Mouse (Mus musculus) thymus, postnatal 0 days (tissue): ENCODE measurements around the gene Ank. TPM values are rescaled to one million over a fixed set of nuclear protein-coding genes. Genes with fewer than 3 reads are reported as not detected.

Experiments used
- DNase-seq: peaks from one replicate; pipeline ENCODE4 v3.0.0-alpha.2; 2015; ENCODE audit warnings: low spot score
- polyA plus RNA-seq: library from polyadenylated mRNA; unstranded; fragments of >200 nt; fragmentation: Nextera tagmentation; extraction: Ambion mirVana; gene quantifications from 2 replicates; pipeline ENCODE4 v1.2.1, GENCODE M21; 2015

Gene Ank
- polyA plus RNA-seq, 1 experiment from 2014 or later: 3.6 TPM

GRCm38 (mm10) chr15:27596463-27597140, 130.1 kb downstream of the Ank start:
- peak; percentile 84 for DNase-seq

- no peak for DNase-seq
Observed at GRCm38 (mm10) chr15:27597516-27597915, 131.0 kb downstream of the Ank start.

GRCm38 (mm10) chr15:27598786-27599385, 132.4 kb downstream of the Ank start:
- DNase-seq: no peak

GRCm38 (mm10) chr15:27600524-27600923, 134.0 kb downstream of the Ank start:
- DNase-seq: no peak

GRCm38 (mm10) chr15:27604558-27604957, 138.1 kb downstream of the Ank start:
- no peak for DNase-seq

- DNase-seq: no peak
Observed at GRCm38 (mm10) chr15:27605252-27605651, 138.8 kb downstream of the Ank start.

- no peak for DNase-seq
Observed at GRCm38 (mm10) chr15:27609554-27609953, 143.1 kb downstream of the Ank start.

- peak; percentile 72 for DNase-seq
Observed at GRCm38 (mm10) chr15:27612533-27613221, 146.2 kb downstream of the Ank start.

GRCm38 (mm10) chr15:27613255-27613654, 146.8 kb downstream of the Ank start:
- DNase-seq: no peak

- no peak for DNase-seq
Observed at GRCm38 (mm10) chr15:27616159-27616558, 149.7 kb downstream of the Ank start.

- DNase-seq: no peak
Observed at GRCm38 (mm10) chr15:27617227-27617626, 150.8 kb downstream of the Ank start.

GRCm38 (mm10) chr15:27618778-27619533, 152.5 kb downstream of the Ank start:
- DNase-seq: no peak

GRCm38 (mm10) chr15:27619683-27620082, 153.2 kb downstream of the Ank start:
- no peak for DNase-seq

- DNase-seq: no peak
Observed at GRCm38 (mm10) chr15:27620475-27621185, 154.2 kb downstream of the Ank start.

GRCm38 (mm10) chr15:27623286-27623685, 156.8 kb downstream of the Ank start:
- DNase-seq: no peak

- no peak for DNase-seq
Observed at GRCm38 (mm10) chr15:27625014-27625889, 158.8 kb downstream of the Ank start.

GRCm38 (mm10) chr15:27625890-27626255, 159.4 kb downstream of the Ank start:
- DNase-seq: no peak

- DNase-seq: no peak
Observed at GRCm38 (mm10) chr15:27626314-27626713, 159.8 kb downstream of the Ank start.

- peak; percentile 76 for DNase-seq
Observed at GRCm38 (mm10) chr15:27627794-27628193, 161.3 kb downstream of the Ank start.

- no peak for DNase-seq
Observed at GRCm38 (mm10) chr15:27629046-27629445, 162.6 kb downstream of the Ank start.
